Mouse (Mus musculus) kidney, adult 2 months (tissue): ENCODE measurements around the gene Vps18.

ENCODE experiments used
- CTCF ChIP-seq: fragments of 200-500 bp; conservative IDR thresholded peaks from 2 replicates; pipeline ENCODE4 v1.5.1; 2011; ENCODE audit warnings: low read depth, mild to moderate bottlenecking, control low read depth, low read length, moderate library complexity, mixed read lengths; ENCODE audit not compliant: insufficient read depth, insufficient read length
- POLR2A ChIP-seq: fragments of 200-500 bp; IDR thresholded peaks from one replicate; pipeline ENCODE4 v1.6.1; 2011; ENCODE audit warnings: low read depth, low read length, control low read depth

DNA sequence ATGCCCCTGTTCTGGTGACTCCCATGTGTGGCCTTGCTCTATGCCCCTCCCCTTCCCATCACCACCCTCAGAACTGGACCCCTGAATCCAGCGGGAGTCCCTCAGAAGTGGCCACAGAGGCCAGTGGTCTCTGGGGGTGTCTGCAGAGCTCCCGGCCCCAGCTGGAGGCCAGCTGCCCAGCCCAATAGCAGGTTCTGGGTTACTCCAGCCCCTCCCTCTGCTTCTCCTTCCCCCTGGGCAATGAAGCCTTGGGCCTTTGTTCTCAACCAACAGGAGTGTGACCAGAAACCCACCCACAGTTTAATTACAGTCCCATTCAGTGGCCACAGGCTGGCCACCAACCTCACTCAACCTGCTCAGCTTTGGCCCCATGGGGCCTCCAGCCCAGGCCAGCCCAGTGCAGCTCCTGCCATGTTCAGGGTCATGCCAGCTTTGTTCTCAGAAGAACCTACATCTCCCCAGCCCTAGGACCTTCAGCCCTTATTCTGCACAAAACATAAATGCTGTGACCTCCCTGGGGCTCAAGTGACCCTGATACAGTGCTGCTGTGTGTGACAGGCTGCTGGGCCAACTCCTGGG lies 23.9 kb downstream of the Vps18 start:
- no peak for TF ChIP-seq CTCF
- no peak for TF ChIP-seq POLR2A
